Mouse (Mus musculus) heart, postnatal 0 days (tissue): Measurements from ENCODE around the gene Hs3st5.

ENCODE experiments used
- CTCF ChIP-seq: IDR thresholded peaks from 2 replicates; pipeline ENCODE4 v1.5.1; 2016; ENCODE audit warnings: antibody characterized with exemption, control low read depth, low read depth
- EP300 ChIP-seq: IDR thresholded peaks from 2 replicates; pipeline ENCODE4 v1.6.1; 2016; ENCODE audit warnings: antibody characterized with exemption, low read depth

DNA sequence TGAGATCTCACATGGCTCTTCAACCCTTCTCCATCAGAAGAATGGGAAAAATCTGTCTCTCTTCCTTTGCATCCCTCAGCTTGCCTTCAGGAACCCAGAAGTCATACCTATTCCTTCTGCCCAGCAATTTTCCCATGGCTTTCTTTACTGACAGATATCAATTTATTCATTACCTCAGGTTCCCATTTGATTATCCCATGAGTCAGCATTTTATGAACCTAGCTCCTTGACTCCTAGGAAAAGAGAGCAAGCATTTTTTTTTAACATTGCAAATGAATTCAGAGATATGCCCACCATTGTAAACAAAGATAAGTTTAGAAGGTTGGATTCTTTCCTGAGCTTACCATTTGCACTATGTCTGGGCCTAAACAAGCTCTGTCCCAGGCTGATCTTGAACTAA lies 232.8 kb downstream of the Hs3st5 start:
- TF ChIP-seq EP300: no peak
- TF ChIP-seq CTCF: no peak
